Mouse (Mus musculus) neutrophil, adult 5-6 weeks (primary cell): ENCODE measurements around the gene Scai. TPM values are rescaled to one million over a fixed set of nuclear protein-coding genes. Genes with fewer than 3 reads are reported as not detected.
"Not testable (repeated sequence)": the region's sequence is repeated elsewhere in the genome, so short reads cannot be mapped to it uniquely, and the experiment has no call there.

ENCODE experiments used
- ATAC-seq: fragments of 151-379, 151-347 bp; 2 replicates; pipeline ENCODE4 v1.8.0; 2017; ENCODE audit warnings: mild to moderate bottlenecking, moderate TSS enrichment; ENCODE audit not compliant: insufficient number of reproducible peaks, poor library complexity, low FRiP score, severe bottlenecking; ENCODE audit errors: extremely low read depth
- total RNA-seq: library from RNA; stranded (forward); fragments of 200-1000 nt; gene quantifications from 2 replicates; pipeline ENCODE4 v1.2.3, GENCODE M21; 2017

Gene Scai
- total RNA-seq, 1 experiment from 2014 or later = 26.9 TPM

GRCm38 (mm10) chr2:39142357-39142948, 48.1 kb downstream of the Scai start:
- no peak for ATAC-seq

- ATAC-seq = no peak
Measured at GRCm38 (mm10) chr2:39140586-39141455, 49.7 kb downstream of the Scai start.

GRCm38 (mm10) chr2:39129526-39130326, 60.8 kb downstream of the Scai start:
- no peak for ATAC-seq

GRCm38 (mm10) chr2:39124167-39124566, 66.4 kb downstream of the Scai start:
- no peak for ATAC-seq

- no peak for ATAC-seq
Measured at GRCm38 (mm10) chr2:39121137-39121536, 69.4 kb downstream of the Scai start.

- ATAC-seq = no peak
Measured at GRCm38 (mm10) chr2:39116583-39116982, 74.0 kb downstream of the Scai start.

- no peak for ATAC-seq
Measured at GRCm38 (mm10) chr2:39114093-39114492, 76.4 kb downstream of the Scai start.

- ATAC-seq = no peak
Measured at GRCm38 (mm10) chr2:39110514-39110913, 80.0 kb downstream of the Scai start.

- ATAC-seq = not testable (repeated sequence)
Measured at GRCm38 (mm10) chr2:39109712-39110111, 80.8 kb downstream of the Scai start.

- ATAC-seq = not testable (repeated sequence)
Measured at GRCm38 (mm10) chr2:39099951-39100350, 90.6 kb downstream of the Scai start.

GRCm38 (mm10) chr2:39097993-39098392, 92.5 kb downstream of the Scai start:
- ATAC-seq = no peak

GRCm38 (mm10) chr2:39091966-39092365, 98.6 kb downstream of the Scai start:
- ATAC-seq = no peak

GRCm38 (mm10) chr2:39082706-39083105, 107.8 kb downstream of the Scai start:
- ATAC-seq = no peak

- no peak for ATAC-seq
Measured at GRCm38 (mm10) chr2:39070666-39071065, 119.9 kb downstream of the Scai start.

- no peak for ATAC-seq
Measured at GRCm38 (mm10) chr2:39069096-39069495, 121.4 kb downstream of the Scai start.

GRCm38 (mm10) chr2:39065400-39065987, 125.0 kb downstream of the Scai start, which contains the start of gene Golga1:
TSS of gene Golga1 (minus strand) at chr2:39065541.
- peak; percentile 92 for ATAC-seq

- 0 out of 2 replicates have a peak, but pooled peaks have one; percentile 27 for ATAC-seq
Measured at GRCm38 (mm10) chr2:39064687-39065399, 125.7 kb downstream of the Scai start.

- no peak for ATAC-seq
Measured at GRCm38 (mm10) chr2:39048515-39048914, 142.0 kb downstream of the Scai start.
